Mouse (Mus musculus): ENCODE measurements around the gene Mbnl2. TPM values are rescaled to one million over a fixed set of nuclear protein-coding genes. Genes with fewer than 3 reads are reported as not detected.

Gene Mbnl2
- 94.4 and 99.0 TPM in 2 replicates for polyA plus RNA-seq (2015; fragmentation: Nextera tagmentation; extraction: Ambion mirVana)

DNA sequence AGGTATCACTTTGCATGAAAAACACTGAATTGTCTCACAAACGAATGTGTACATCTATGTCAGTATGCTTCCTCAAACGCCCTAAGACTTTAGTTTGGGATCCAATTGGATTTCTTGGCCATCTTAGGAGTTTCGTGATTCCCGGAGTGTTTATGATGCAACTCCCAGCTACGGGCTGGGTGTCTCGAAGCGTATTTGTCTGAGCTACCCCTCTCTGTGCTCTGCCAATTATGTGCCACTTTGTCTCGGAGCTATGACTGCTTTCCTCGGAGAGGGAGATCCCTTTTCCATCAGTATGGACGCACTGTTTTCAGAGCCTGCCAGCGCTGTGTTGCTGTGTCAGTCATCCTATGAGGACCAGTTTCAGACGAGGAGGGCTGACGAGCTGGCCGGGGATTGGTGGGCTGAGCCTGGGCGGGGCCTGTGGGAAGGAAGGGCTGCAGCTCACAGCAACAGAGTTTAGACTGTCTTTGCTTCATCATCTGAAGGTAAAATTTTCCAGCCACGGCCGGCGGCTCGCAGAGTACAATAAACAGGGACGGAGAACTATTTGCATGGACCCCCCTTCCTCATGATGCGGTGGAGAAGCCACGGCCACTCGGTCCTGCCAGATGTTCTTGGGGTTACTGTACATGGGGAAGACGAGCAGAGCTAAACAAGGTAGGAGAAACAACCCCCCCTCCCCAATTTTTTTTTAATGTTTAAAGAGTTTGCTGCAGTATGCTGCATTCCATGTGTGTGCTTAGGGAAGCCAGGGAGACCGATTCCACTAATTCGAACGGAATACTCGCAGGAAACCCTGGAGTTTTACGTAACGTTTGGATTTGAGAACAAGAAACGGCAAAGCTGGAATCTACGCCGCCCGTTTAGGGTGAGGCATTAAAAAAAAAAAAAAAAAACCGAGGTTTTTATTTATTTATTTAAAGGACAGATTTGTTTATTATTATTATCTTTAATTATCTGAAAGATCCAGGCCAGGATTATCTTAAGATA, at the start of gene Mbnl2:
Gene Mbnl2 (plus strand): TSS at position 424 of the 993 bp plus-strand sequence.
- H3K9ac ChIP-seq (ENCODE audit: low read depth, low read length), result peak within 1 kb of the TSS; percentile 60
- H3K27me3 ChIP-seq (replicated peaks; ENCODE audit: control insufficient read depth, insufficient read depth, low read length), result no peaks in the 10 kb centered on the region
- ATAC-seq, result peak; percentile 87
- TF ChIP-seq CTCF (IDR thresholded peaks at IDR 0.05; ENCODE audit: low read depth), result no peak
- H3K4me2 ChIP-seq (replicated peaks; ENCODE audit: low read depth), result peak within 1 kb of the TSS; percentile 89
- WGBS, result under 1% methylated on average over 35 of the region's 35 CpGs
- no peaks in the 10 kb centered on the region for H3K36me3 ChIP-seq (ENCODE audit: control insufficient read depth, insufficient read depth)
- peak within 1 kb of the TSS; percentile 64 for H3K4me3 ChIP-seq (ENCODE audit: low read depth, low read length)
- no peaks in the 10 kb centered on the region for H3K9me3 ChIP-seq (ENCODE audit: control insufficient read depth)
- H3K27ac ChIP-seq (ENCODE audit: low read depth, low read length), result peak within 1 kb of the TSS; percentile 86
- peaks cover 18% of the 10 kb centered on the region for H3K4me1 ChIP-seq (replicated peaks; ENCODE audit: control insufficient read depth, insufficient read depth, low read length)

DNA sequence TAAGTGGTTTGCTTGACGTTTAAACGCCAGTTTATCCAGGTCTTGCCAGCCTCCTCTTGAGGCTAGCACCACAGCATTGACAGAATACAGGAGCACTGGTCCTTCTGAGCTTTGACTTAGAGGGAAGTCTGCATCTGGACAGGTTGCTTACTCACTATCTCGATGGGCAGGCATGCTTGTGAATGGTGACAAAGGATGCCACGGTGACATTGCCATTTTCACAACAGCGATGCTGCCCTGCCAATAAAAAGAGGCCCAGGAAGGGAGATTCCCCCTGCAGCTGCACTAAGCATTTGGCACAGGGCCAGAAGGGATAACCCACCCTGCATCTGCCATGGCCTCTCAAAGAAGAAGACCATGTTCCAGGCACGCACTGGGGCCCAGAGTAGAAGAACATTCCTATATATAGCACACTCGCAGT, 43.4 kb upstream of the Mbnl2 start:
- H3K27ac ChIP-seq (ENCODE audit: low read depth, low read length), result no peak overlapping the region
- H3K9ac ChIP-seq (ENCODE audit: low read depth, low read length), result no peak overlapping the region
- 23% methylated on average over 7 of the region's 7 CpGs for WGBS
- no peaks in the 10 kb centered on the region for H3K9me3 ChIP-seq (ENCODE audit: control insufficient read depth)
- H3K27me3 ChIP-seq (replicated peaks; ENCODE audit: control insufficient read depth, insufficient read depth, low read length), result no peaks in the 10 kb centered on the region
- no peak overlapping the region for H3K4me2 ChIP-seq (replicated peaks; ENCODE audit: low read depth)
- TF ChIP-seq CTCF (IDR thresholded peaks at IDR 0.05; ENCODE audit: low read depth), result no peak
- ATAC-seq, result peak; percentile 54; the same call in 1 of the 2 replicates
- no peaks in the 10 kb centered on the region for H3K36me3 ChIP-seq (ENCODE audit: control insufficient read depth, insufficient read depth)
- H3K4me3 ChIP-seq (ENCODE audit: low read depth, low read length), result no peak overlapping the region
- H3K4me1 ChIP-seq (replicated peaks; ENCODE audit: control insufficient read depth, insufficient read depth, low read length), result no peaks in the 10 kb centered on the region; the same call in 1 of the 2 replicates

DNA sequence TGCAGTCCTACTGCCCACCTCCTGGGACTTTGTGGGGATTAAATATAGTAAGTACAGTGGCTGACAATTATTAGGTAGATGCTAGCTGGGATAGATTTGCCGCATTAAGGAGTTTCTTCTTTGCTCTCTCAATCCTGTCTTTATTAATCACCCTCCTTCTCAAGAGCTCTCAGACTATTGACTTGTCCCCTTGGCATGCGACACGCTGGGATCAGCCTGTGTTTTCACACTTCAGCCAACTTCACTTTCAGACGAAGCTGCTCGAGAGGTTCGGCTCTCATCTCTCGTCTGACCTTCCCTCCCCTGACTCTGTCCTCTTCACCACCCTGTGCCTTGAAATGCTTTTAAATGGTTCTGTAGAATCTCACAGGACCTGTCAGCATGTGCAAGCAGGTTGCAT, 39.9 kb upstream of the Mbnl2 start:
- WGBS, result 74% methylated on average over 7 of the region's 7 CpGs
- Histone ChIP-seq H3K27ac (ENCODE audit: low read depth, low read length) (no peak overlapping the region), H3K36me3 (ENCODE audit: control insufficient read depth, insufficient read depth) (no peaks in the 10 kb centered on the region), H3K4me3 (ENCODE audit: low read depth, low read length) (no peak overlapping the region), H3K27me3 (replicated peaks; ENCODE audit: control insufficient read depth, insufficient read depth, low read length) (no peaks in the 10 kb centered on the region), H3K4me2 (replicated peaks; ENCODE audit: low read depth) (no peak overlapping the region), H3K4me1 (replicated peaks; ENCODE audit: control insufficient read depth, insufficient read depth, low read length) (no peaks in the 10 kb centered on the region; the same call in 1 of the 2 replicates), H3K9me3 (ENCODE audit: control insufficient read depth) (no peaks in the 10 kb centered on the region), H3K9ac (ENCODE audit: low read depth, low read length) (no peak overlapping the region)
- no peak for TF ChIP-seq CTCF (IDR thresholded peaks at IDR 0.05; ENCODE audit: low read depth)
- ATAC-seq, result no peak

DNA sequence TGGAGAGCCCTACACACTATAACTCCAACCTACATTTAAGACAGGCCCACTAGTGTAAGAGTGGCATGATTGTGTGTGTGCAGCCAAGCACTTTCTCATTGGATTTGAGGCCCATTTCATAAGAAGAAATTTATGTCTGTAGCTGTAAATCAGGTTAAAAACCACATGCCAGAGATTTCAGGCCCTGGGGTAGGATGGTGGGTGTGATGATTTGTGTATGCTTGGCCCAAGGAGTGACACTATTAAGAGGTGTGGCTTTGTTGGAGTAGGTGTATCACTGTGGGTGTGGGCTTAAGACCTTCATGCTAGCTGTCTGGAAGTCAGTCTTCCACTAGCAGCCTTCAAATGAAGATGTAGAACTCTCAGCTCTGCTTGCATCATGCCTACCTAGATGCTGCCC, 37.0 kb upstream of the Mbnl2 start:
- no peak overlapping the region for H3K27ac ChIP-seq (ENCODE audit: low read depth, low read length)
- H3K9ac ChIP-seq (ENCODE audit: low read depth, low read length), result no peak overlapping the region
- ATAC-seq, result no peak
- TF ChIP-seq CTCF (IDR thresholded peaks at IDR 0.05; ENCODE audit: low read depth), result no peak
- no peak overlapping the region for H3K4me3 ChIP-seq (ENCODE audit: low read depth, low read length)
- H3K4me2 ChIP-seq (replicated peaks; ENCODE audit: low read depth), result no peak overlapping the region
- no peaks in the 10 kb centered on the region for H3K36me3 ChIP-seq (ENCODE audit: control insufficient read depth, insufficient read depth)
- no peaks in the 10 kb centered on the region for H3K9me3 ChIP-seq (ENCODE audit: control insufficient read depth)
- no peaks in the 10 kb centered on the region for H3K27me3 ChIP-seq (replicated peaks; ENCODE audit: control insufficient read depth, insufficient read depth, low read length)
- H3K4me1 ChIP-seq (replicated peaks; ENCODE audit: control insufficient read depth, insufficient read depth, low read length), result no peaks in the 10 kb centered on the region

DNA sequence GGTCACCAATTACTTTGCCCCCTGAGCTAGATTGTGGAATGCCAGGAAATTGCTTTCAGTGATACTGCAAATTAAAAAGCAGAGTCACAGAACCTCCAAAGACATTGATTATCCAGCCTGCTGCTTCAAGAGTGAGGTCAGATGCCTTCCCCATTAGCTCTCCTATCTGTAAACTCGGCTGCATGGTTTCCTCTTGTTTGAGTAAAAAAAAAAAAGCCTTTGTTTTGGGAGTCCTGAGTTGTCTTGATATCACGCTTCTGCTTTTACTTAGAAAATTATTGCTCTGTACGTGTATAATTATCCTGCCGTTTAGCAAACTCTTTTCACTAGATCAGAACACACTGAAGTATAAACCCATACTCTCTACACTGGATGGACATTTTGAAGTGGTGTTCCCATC, 35.3 kb upstream of the Mbnl2 start:
- no peaks in the 10 kb centered on the region for H3K4me1 ChIP-seq (replicated peaks; ENCODE audit: control insufficient read depth, insufficient read depth, low read length)
- H3K36me3 ChIP-seq (ENCODE audit: control insufficient read depth, insufficient read depth), result no peaks in the 10 kb centered on the region
- H3K9ac ChIP-seq (ENCODE audit: low read depth, low read length), result no peak overlapping the region
- H3K27me3 ChIP-seq (replicated peaks; ENCODE audit: control insufficient read depth, insufficient read depth, low read length), result no peaks in the 10 kb centered on the region
- no peaks in the 10 kb centered on the region for H3K9me3 ChIP-seq (ENCODE audit: control insufficient read depth)
- TF ChIP-seq CTCF (IDR thresholded peaks at IDR 0.05; ENCODE audit: low read depth), result no peak
- H3K4me3 ChIP-seq (ENCODE audit: low read depth, low read length), result no peak overlapping the region
- 46% methylated on average over 4 of the region's 4 CpGs for WGBS
- no peak for ATAC-seq
- H3K4me2 ChIP-seq (replicated peaks; ENCODE audit: low read depth), result no peak overlapping the region
- no peak overlapping the region for H3K27ac ChIP-seq (ENCODE audit: low read depth, low read length)

DNA sequence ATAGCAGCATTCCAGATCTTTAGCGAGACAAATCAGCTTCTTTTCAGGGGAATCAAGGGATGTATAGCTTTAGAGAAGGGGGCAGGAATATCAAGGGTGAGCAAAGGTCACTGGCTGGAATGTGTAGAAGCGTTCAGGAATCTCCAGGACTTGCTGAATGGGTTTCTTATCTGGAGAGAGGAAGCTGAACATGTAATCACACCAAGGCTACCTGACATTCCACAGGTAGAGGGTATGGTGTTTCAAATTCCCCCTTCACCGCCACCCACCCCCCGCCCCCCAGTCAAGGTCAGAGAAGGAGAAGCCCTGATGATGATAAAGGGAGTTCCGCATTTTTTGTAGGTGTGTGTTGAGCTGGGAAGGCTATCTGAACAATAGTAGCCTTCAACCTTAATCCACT, 32.8 kb upstream of the Mbnl2 start:
- no peaks in the 10 kb centered on the region for H3K27me3 ChIP-seq (replicated peaks; ENCODE audit: control insufficient read depth, insufficient read depth, low read length)
- no peak overlapping the region for H3K4me3 ChIP-seq (ENCODE audit: low read depth, low read length)
- 25% methylated on average over 5 of the region's 5 CpGs for WGBS
- no peaks in the 10 kb centered on the region for H3K9me3 ChIP-seq (ENCODE audit: control insufficient read depth)
- H3K27ac ChIP-seq (ENCODE audit: low read depth, low read length), result no peak overlapping the region
- H3K4me2 ChIP-seq (replicated peaks; ENCODE audit: low read depth), result no peak overlapping the region
- no peaks in the 10 kb centered on the region for H3K36me3 ChIP-seq (ENCODE audit: control insufficient read depth, insufficient read depth)
- no peak overlapping the region for H3K9ac ChIP-seq (ENCODE audit: low read depth, low read length)
- H3K4me1 ChIP-seq (replicated peaks; ENCODE audit: control insufficient read depth, insufficient read depth, low read length), result no peaks in the 10 kb centered on the region
- no peak for TF ChIP-seq CTCF (IDR thresholded peaks at IDR 0.05; ENCODE audit: low read depth)
- no peak for ATAC-seq

All from intestine, postnatal 0 days (tissue).